Mouse (Mus musculus): ENCODE data around the gene Ccdc149.

- TF ChIP-seq POLR2A (IDR thresholded peaks at IDR 0.05; ENCODE audit: insufficient read depth, low read length), result no peak
- no peak for TF ChIP-seq CTCF (IDR thresholded peaks at IDR 0.05; ENCODE audit: low read depth, low read length)
- TF ChIP-seq EP300 (IDR thresholded peaks at IDR 0.05; ENCODE audit: insufficient read depth, low read depth, low read length), result no peak
These were observed 139.2 kb downstream of the Ccdc149 start for GRCm38 (mm10) chr5:52332120-52332519.

Measured in ES-Bruce4 (cell line).